7 mouse cellular contexts compared by ENCODE assay signal in the genomic region with DNA sequence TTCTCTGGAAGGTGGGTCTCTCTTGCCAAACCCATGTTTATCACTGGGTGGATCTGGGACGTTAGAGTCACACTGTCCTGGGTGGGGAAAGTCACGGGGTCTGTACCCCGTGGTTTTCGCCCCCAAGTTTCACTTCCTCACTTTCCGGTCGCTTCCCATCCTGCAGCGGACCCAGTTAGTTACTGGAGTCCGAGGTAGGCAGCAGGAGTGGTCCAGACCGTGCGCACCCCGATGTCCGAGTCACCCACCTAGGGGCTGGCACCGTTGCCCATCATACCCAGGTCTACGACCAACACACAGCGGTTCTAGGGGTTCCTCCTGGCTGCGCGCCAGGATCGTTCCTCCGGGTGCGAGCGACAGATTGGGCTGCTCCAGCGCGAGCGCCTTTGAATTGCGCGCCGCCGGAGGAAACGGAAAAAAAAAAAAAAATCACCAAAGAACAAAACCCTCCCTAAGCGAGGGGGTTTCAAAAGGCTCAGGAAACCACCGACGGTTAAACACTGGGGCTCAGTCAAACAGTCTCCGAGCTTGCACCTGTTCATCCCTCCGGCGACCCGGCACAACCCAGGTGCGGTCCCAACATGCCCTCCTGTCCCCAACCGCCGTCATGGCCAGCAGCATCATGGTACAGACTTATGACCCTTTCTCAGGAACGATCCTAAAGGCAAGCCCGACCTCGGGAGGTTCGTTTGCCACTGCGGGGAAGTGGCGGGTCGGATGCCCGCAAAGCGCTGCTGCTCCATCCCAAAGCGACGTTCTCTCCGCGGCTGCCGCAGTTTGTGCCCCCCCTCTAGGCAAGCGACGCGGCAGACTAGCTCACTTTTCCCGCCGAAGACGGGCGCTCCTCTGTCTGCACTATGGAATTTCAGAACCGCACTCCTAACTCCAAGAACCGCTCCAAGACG. TPM values are rescaled to one million over a fixed set of nuclear protein-coding genes. Genes with fewer than 3 reads are reported as not detected.
DNase-seq lines count a peak whose midpoint lies in the region; ATAC-seq and TF ChIP-seq lines count a peak whose summit lies in the region.

No protein-coding gene starts in this region.

- H3K9me3 ChIP-seq in ES-E14 (ENCODE audit: control insufficient read depth, insufficient read depth, low read depth, low read length), result no peaks in the 10 kb centered on the region
- no peaks in the 10 kb centered on the region for H3K9me3 ChIP-seq in forebrain, embryonic 14.5 days (replicated peaks; ENCODE audit: control insufficient read depth, low read length)
- H3K9me3 ChIP-seq in limb, embryonic 13.5 days, result no peaks in the 10 kb centered on the region
- H3K9me3 ChIP-seq in midbrain, embryonic 14.5 days (ENCODE audit: control insufficient read depth, low read length), result no peaks in the 10 kb centered on the region

- H3K4me2 ChIP-seq in forebrain, embryonic 14.5 days (ENCODE audit: low read length), result peak overlapping the region; percentile 90
- H3K4me2 ChIP-seq in limb, embryonic 13.5 days (replicated peaks), result peak overlapping the region; percentile 90
- H3K4me2 ChIP-seq in midbrain, embryonic 14.5 days (ENCODE audit: low read length), result peak overlapping the region; percentile 90

- H3K27me3 ChIP-seq in forebrain, embryonic 14.5 days (replicated peaks; ENCODE audit: control insufficient read depth, insufficient read depth, low read length), result no peaks in the 10 kb centered on the region
- peaks cover 63% of the 10 kb centered on the region for H3K27me3 ChIP-seq in limb, embryonic 13.5 days
- no peaks in the 10 kb centered on the region for H3K27me3 ChIP-seq in midbrain, embryonic 14.5 days (ENCODE audit: control insufficient read depth, insufficient read depth, low read length)

- peak overlapping the region; percentile 61 to 65 for H3K4me3 ChIP-seq in ES-E14 (ENCODE audit: insufficient read depth in 1 of 2, low read depth in 1 of 2, low read length in 2 of 2, poor library complexity in 1 of 2, severe bottlenecking in 1 of 2)
- peak overlapping the region; percentile 65 for H3K4me3 ChIP-seq in forebrain, embryonic 14.5 days (ENCODE audit: low read depth, low read length)
- peak overlapping the region; percentile 54 for H3K4me3 ChIP-seq in limb, embryonic 13.5 days
- peak overlapping the region; percentile 63 for H3K4me3 ChIP-seq in midbrain, embryonic 14.5 days (replicated peaks; ENCODE audit: low read depth, low read length)

- no peak overlapping the region for H3K27ac ChIP-seq in ES-E14 (ENCODE audit: insufficient read depth, low read depth, low read length, poor library complexity, severe bottlenecking)
- peak overlapping the region; percentile 72 for H3K27ac ChIP-seq in forebrain, embryonic 14.5 days (ENCODE audit: low read depth, low read length)
- no peak overlapping the region for H3K27ac ChIP-seq in limb, embryonic 13.5 days
- H3K27ac ChIP-seq in midbrain, embryonic 14.5 days (replicated peaks; ENCODE audit: low read depth, low read length), result peak overlapping the region; percentile 71

- peak overlapping the region; percentile 44; the same call in 1 of the 2 replicates for H3K9ac ChIP-seq in ES-E14 (ENCODE audit: insufficient read depth, low read depth, low read length, poor library complexity, severe bottlenecking)
- H3K9ac ChIP-seq in forebrain, embryonic 14.5 days (ENCODE audit: low read length), result peak overlapping the region; percentile 81
- H3K9ac ChIP-seq in limb, embryonic 13.5 days, result peak overlapping the region; percentile 62
- H3K9ac ChIP-seq in midbrain, embryonic 14.5 days (replicated peaks; ENCODE audit: low read length), result peak overlapping the region; percentile 74

- in situ Hi-C loops in ES-E14 (cut with MboI; ENCODE audit: low sequenced_read_pairs in 2 of 2, unreplicated experiment in 2 of 2), result no loop called here

- DNase-seq in ES-E14 (ENCODE audit: low read depth, low spot score), result peak; percentile 15
- DNase-seq in adrenal gland, adult 8-10 months, result peak; percentile 24
- peak; percentile 85 for DNase-seq in forebrain, embryonic 14.5 days (ENCODE audit: low spot score)
- DNase-seq in midbrain, embryonic 14.5 days, result peak; percentile 85
- DNase-seq in spleen, postnatal 4 days (ENCODE audit: low spot score in 2 of 2), result peak; percentile 86 to 95

- under 1% methylated on average over 63 of the region's 63 CpGs for WGBS in forebrain, embryonic 14.5 days
- WGBS in limb, embryonic 13.5 days, result under 1% methylated on average over 63 of the region's 63 CpGs
- under 1% methylated on average over 63 of the region's 63 CpGs for whole genome bisulfite sequencing in midbrain, embryonic 14.5 days

- peak; percentile 15 for ATAC-seq in forebrain, embryonic 14.5 days
- peak; percentile 29 to 31 for ATAC-seq in hematopoietic stem cell, adult 5-6 weeks (replicated peaks in 1 of 2; ENCODE audit: insufficient read depth in 1 of 2, low FRiP score in 2 of 2, low TSS enrichment in 1 of 2, low read depth in 1 of 2, poor library complexity in 2 of 2, severe bottlenecking in 2 of 2)
- no peak for ATAC-seq in limb, embryonic 13.5 days (ENCODE audit: low FRiP score, low read depth)
- 0 out of 2 replicates have a peak, but pooled peaks have one; percentile 15 for ATAC-seq in midbrain, embryonic 14.5 days (ENCODE audit: low FRiP score, low TSS enrichment)

- no peaks in the 10 kb centered on the region for H3K36me3 ChIP-seq in ES-E14 (ENCODE audit: control insufficient read depth, insufficient read depth, low read length, poor library complexity, severe bottlenecking)
- H3K36me3 ChIP-seq in forebrain, embryonic 14.5 days (ENCODE audit: control insufficient read depth, insufficient read depth, low read length), result peaks cover 10% of the 10 kb centered on the region
- H3K36me3 ChIP-seq in limb, embryonic 13.5 days, result no peaks in the 10 kb centered on the region
- H3K36me3 ChIP-seq in midbrain, embryonic 14.5 days (ENCODE audit: control insufficient read depth, insufficient read depth, low read length), result no peaks in the 10 kb centered on the region

- H3K4me1 ChIP-seq in ES-E14 (ENCODE audit: control insufficient read depth in 2 of 2, insufficient read depth in 2 of 2, low read length in 2 of 2, poor library complexity in 1 of 2), result peaks cover 0 to 2% of the 10 kb centered on the region in 2 experiments; a peak in 1 of 4 replicates
- peaks cover 34% of the 10 kb centered on the region for H3K4me1 ChIP-seq in forebrain, embryonic 14.5 days (ENCODE audit: control insufficient read depth, insufficient read depth, low read length)
- peaks cover 42% of the 10 kb centered on the region for H3K4me1 ChIP-seq in limb, embryonic 13.5 days
- peaks cover 43% of the 10 kb centered on the region for H3K4me1 ChIP-seq in midbrain, embryonic 14.5 days (ENCODE audit: control insufficient read depth, insufficient read depth, low read length)

TF ChIP-seq in ES-E14, 5 proteins besides CTCF, POLR2A, EP300 and RAD21:
- 0 out of 2 replicates have a peak, but pooled peaks have one; percentile 37 for TF ChIP-seq ZNF384 (IDR thresholded peaks at IDR 0.05; ENCODE audit: low read depth, low read length)
- no peak for TF ChIP-seq ZC3H11A (IDR thresholded peaks at IDR 0.05; ENCODE audit: borderline replicate concordance, low read depth, low read length)
- no peak for TF ChIP-seq HCFC1 (IDR thresholded peaks at IDR 0.05; ENCODE audit: borderline replicate concordance, insufficient read depth, low read length)

RNA-seq across cellular contexts. Expression of a gene that starts 1.0 kb away (rescaled TPM):
- total RNA-seq in ES-E14 (2012; rRNA removed), result 1.5 and 2.6 TPM in 2 replicates
- 10 to 100 TPM; 14.8 to 66.9 (median 40.0) TPM for total RNA-seq in adrenal gland, adult 8-10 months (2022)
- polyA plus RNA-seq in forebrain, embryonic 14.5 days (2014; fragmentation: Nextera tagmentation; extraction: Ambion mirVana), result 13.5 and 13.8 TPM in 2 replicates
- 97.1 and 99.1 TPM in 2 replicates for total RNA-seq in hematopoietic stem cell, adult 5-6 weeks (2017)
- 1.9 and 2.2 TPM in 2 replicates for polyA plus RNA-seq in limb, embryonic 13.5 days (2015; fragmentation: Nextera tagmentation; extraction: Ambion mirVana)
- polyA plus RNA-seq in midbrain, embryonic 14.5 days (2014; fragmentation: Nextera tagmentation; extraction: Ambion mirVana), result 10.2 and 12.3 TPM in 2 replicates

Comparison
In these comparisons a context has a peak if more than half of its experiments do, and no peak if none do; other contexts are left out.
1. DNase-seq: peak in every context shown above with its lines; median percentile 90 in spleen, postnatal 4 days; 85 in forebrain, embryonic 14.5 days; 85 in midbrain, embryonic 14.5 days; 24 in adrenal gland, adult 8-10 months; 15 in ES-E14.
2. H3K27ac ChIP-seq: peak in forebrain, embryonic 14.5 days (single experiment) and midbrain, embryonic 14.5 days (single experiment); none in ES-E14 (single experiment) and limb, embryonic 13.5 days (single experiment).
3. Peak in every context shown above with its lines, with median percentiles within 50 percentile points of each other: H3K4me3 ChIP-seq, H3K9ac ChIP-seq and H3K4me2 ChIP-seq.